Mouse (Mus musculus): ENCODE data around the gene Gtf2e1.

Gene Gtf2e1

GRCm38 (mm10) chr16:37546312-37546711 is 6.7 kb upstream of the Gtf2e1 start:
- in situ Hi-C loops (cut with MseI, MboI), result no loop called here

DNA sequence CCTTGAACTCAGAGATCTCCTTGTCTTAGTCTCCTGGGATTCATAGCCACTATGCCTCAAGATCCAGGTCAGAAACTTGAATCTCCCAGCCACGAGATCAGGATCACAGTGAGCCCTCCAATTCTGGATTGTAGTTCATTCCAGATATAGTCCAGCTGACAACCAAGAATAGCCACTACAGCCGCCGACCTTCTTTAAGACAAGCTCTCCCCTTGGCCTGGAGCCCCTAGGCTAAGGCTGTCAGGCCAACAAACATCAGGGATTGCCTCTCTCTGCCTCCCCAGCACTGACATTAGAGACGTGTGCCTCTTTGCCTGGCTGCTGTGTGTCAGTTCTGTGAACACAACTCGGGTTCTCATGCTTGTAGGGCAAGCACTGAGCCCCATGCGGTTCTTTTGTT is 1.2 kb upstream of the Gtf2e1 start:
- in situ Hi-C loops (cut with MseI, MboI), result no loop called here

DNA sequence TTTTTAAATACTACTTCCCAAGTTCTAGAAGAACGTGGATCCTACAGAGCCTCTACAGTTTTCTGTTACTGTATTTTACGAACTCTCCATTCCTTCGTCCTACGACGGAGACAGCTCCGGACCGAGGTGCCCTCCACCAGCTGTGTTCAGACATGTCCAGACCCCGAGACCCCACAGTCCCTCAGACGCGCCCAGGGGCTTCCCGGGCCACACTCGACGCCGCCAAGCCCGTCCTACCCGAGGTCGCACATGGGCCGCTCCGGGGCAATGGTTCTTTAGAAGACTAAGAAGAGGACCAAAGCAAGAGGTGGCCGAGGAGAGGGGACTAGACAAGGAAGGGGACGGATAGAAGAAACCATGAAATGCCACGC is 364 bp downstream of the Gtf2e1 start:
- in situ Hi-C loops (cut with MseI, MboI), result no loop called here

DNA sequence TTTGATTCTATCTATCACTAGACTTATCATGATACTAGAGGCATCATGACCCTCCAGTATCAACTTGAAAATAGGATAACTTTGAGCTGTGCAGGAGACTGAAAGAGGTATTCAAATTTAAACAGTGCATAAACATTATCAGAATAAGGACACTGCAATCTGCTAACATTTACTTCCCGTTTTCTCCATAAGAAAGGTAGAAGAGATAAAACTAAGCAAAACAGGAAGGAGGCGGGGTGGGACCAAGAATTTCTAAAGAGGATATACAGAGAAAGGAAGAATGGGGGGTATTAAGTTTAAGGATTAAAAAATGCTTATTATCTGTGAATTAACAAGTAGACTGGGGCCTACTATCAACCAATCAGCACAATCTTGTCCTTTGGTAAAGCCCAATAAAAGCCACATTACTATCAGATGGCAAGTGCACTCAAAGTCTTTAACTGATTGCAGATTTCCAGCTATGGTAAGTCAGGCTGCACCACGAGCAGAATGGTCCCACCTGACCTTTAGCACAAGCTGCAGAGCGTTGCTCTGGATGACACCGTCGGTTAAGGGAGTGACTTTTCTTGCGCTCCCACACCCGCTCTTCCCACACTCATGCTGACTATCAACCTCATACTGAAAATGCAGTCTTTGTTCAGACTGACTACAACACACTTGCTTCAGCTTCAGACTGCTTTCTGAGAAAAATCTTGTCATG is 6.1 kb downstream of the Gtf2e1 start:
- in situ Hi-C loops (cut with MseI, MboI), result no loop called here

- in situ Hi-C loops (cut with MseI, MboI), result no loop called here
Observed at GRCm38 (mm10) chr16:37532046-37532445, 7.5 kb downstream of the Gtf2e1 start.

- in situ Hi-C loops (cut with MseI, MboI), result no loop called here
Observed at GRCm38 (mm10) chr16:37530170-37530569, 9.4 kb downstream of the Gtf2e1 start.

DNA sequence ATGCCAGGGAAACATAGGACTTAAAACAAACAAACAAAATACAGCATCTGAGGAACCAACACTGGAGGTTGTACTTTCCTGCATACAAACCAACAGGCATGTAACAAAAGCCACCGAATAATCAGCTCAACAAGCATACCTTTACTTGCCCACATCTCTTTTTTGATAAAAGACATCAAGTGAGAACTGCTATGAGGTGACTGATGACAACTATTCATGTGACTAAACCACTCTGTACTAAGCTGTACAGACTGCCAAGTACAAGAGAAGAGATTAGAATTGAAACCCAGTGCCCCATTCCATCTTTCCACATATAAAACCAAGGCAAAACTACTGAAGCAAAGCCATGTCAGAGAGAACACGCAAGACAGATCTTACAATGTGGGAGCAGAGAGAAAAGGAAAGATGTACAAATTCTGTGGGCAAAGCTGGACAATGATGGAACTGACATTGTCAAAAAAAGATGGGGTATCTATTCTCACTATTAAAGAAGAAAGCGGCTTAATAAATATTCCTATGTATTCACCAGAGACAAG is 12.8 kb downstream of the Gtf2e1 start:
- in situ Hi-C loops (cut with MseI, MboI), result no loop called here

DNA sequence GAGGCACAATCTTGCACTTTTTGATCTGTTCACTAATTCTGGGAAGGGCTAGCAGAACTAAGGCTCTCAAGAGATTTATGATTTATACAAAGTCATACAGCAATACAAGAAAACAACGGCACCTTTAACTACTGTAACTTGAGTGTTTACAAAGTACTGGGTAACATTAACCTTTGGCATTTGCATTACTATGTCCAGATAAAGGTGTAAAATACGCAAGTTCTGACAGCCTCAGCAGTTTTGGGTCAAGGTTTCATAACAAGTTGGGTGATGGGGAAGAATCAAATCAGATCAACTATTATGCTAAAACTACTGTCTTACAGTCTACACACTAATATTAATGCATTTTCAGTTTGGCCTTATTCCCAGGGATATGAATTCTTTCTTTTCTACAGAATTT is 14.5 kb downstream of the Gtf2e1 start:
- in situ Hi-C loops (cut with MseI, MboI), result no loop called here

DNA sequence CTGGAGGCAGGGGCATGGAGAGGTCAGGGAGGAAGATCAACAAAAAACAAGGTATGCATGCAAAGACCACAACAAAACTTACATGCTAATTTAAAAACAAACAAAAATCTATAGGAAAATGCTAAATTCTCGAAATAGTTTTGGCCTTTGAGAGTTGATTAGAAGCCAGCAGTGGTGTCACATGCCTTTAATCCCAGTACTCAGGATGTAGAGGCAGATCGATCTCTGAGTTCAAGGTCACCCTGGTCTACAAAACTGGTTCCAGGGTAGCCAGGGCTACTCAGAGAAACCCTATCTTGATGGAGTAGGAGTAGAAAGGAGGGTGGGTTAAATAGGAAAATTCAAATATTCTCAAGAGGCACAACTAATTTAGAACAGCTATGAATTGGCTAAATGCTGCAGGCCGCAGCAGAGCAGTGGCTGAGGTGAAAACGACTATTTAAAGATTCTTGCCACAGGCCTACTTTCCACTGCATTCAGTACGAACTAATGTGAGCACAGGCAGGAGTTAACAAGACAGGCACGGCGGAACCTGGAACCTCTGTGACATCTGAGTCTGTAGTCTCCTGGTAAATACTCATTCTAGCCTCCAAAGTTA is 17.4 kb downstream of the Gtf2e1 start:
- in situ Hi-C loops (cut with MseI, MboI), result no loop called here

- in situ Hi-C loops (cut with MseI, MboI), result no loop called here
Observed at GRCm38 (mm10) chr16:37520190-37521040, 19.2 kb downstream of the Gtf2e1 start.

GRCm38 (mm10) chr16:37519721-37520120 is 19.9 kb downstream of the Gtf2e1 start:
- in situ Hi-C loops (cut with MseI, MboI), result no loop called here

DNA sequence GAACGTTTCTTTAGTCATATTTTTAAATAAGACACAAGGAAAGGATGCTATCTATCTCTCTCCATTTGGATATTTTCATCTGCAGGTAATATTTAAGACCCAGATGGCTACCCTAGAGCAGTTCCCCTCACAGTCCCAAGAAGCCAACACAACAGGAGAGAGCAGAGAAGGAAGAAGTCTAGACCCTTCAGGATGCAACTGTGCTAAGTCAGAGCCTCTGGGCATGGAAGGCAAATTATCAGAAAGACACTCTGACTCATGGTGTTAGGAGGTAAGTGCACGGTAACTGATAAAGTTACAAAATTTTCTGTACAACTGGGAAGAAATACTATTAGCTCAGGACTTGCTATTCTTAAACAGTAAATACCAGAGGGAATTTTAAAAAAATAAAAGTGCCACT is 20.9 kb downstream of the Gtf2e1 start:
- in situ Hi-C loops (cut with MseI, MboI), result no loop called here

DNA sequence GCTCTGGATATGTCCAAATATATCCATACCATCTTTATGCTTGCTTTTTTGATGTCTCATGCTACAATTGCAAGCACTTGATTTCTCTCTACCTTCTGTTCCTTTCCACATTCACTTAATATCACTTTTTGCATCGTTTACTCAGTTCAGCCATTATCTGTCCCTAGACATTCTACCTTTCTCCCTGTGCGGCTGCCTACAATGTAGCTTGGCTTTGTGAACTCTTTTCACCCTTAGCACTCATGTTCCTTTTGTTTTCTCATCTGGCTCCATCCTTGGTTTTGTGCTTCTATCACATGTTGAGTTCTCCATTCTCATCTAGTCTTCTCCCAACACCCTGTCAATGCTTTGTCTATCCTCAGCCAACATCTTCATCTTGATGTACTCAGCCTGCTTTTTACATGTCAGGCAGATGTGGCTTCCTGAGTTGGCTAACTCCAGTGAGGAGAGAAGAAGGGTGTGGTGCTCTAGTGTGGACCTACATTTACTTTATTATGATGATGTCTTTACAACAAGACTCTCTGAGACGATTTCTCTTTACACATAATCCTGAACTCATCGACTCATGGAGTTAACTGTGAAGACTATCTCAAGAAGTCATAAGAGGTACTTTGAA is 21.9 kb downstream of the Gtf2e1 start:
- in situ Hi-C loops (cut with MseI, MboI), result no loop called here

- in situ Hi-C loops (cut with MseI, MboI), result no loop called here
Observed at GRCm38 (mm10) chr16:37516376-37516993, 23.1 kb downstream of the Gtf2e1 start.

- in situ Hi-C loops (cut with MseI, MboI), result no loop called here
Observed at GRCm38 (mm10) chr16:37514644-37515043, 24.9 kb downstream of the Gtf2e1 start.

DNA sequence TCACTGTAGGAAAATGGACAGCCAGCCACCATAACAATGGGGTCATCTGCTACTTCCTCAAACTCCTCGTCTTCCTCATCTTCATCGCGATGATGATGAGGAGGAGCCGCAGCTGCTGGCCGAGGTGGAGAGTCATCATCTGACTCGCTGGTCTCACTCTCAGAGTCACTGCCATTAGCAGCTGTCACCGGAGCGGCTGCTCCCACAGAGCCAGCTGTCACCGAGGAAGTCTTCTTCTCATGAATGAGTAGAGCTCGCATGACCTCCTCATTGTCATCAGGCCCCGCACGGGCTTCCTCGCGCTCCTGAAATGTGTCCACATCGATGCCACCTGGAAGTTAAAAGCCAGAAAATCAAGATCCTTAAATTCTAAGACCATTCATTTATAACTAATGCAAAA is 28.1 kb downstream of the Gtf2e1 start:
- in situ Hi-C loops (cut with MseI, MboI), result no loop called here

GRCm38 (mm10) chr16:37506751-37507150 is 32.8 kb downstream of the Gtf2e1 start:
- in situ Hi-C loops (cut with MseI, MboI), result no loop called here

DNA sequence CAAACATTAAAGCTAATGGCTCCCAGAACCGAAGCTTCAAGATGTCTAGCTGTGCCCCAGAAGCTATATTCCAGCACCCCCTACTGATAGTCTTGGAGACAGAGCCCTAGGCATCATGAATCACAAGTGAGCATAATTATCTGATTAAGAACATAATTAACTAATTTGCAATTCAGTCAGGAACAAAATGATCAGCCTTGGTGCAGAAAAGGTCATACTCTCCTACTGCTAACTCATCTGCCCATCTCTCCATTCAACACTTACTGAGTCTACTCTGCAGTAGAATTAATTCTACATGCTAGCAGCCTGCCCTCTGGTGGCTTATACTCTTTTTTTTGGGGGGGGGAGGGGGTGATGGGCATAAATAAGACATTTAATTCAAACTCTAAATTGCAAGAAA is 35.1 kb downstream of the Gtf2e1 start:
- in situ Hi-C loops (cut with MseI, MboI), result no loop called here

GRCm38 (mm10) chr16:37498581-37498980 is 41.0 kb downstream of the Gtf2e1 start:
- in situ Hi-C loops (cut with MseI, MboI), result no loop called here

DNA sequence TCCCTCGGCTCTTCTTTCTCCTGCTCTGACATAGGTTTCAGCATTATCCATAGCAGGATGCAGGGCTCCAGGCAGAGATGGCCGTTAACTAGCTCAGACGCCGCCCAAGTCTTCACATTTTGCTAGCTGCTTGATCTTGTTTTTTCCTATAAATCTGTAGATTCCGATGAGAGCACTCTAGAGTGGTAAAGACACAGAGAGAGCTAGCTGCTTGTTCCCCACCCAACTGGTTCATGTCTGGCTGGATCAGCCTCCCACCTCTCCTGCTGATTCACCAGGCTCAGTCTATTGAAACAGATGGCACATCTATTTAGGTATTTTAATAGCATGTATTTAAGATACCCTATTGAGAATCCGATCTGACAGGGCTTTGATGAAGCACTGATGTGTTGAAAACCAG is 44.6 kb downstream of the Gtf2e1 start:
- in situ Hi-C loops (cut with MseI, MboI), result no loop called here

- in situ Hi-C loops (cut with MseI, MboI), result no loop called here
Observed at GRCm38 (mm10) chr16:37486826-37487612, 52.6 kb downstream of the Gtf2e1 start.

All from mouse trophoblast stem cell (cell line).